Mouse (Mus musculus) stomach, embryonic 15.5 days (tissue): ENCODE measurements around the gene Atp2b4. TPM values are rescaled to one million over a fixed set of nuclear protein-coding genes. Genes with fewer than 3 reads are reported as not detected.

ENCODE experiments used
- ATAC-seq: fragments of 200-750 bp; cut with Nextera tagmentation; 2 replicates; pipeline ENCODE4 v1.8.0; 2017; ENCODE audit warnings: low read depth, moderate number of reproducible peaks, moderate TSS enrichment; ENCODE audit not compliant: insufficient read depth, low FRiP score
- H3K27ac ChIP-seq: fragments of 300-500 bp; sonication (generic); 2 replicates; pipeline ENCODE4 v1.5.1; 2015; ENCODE audit warnings: mild to moderate bottlenecking, inconsistent platforms
- H3K27me3 ChIP-seq: fragments of 300-500 bp; sonication (generic); replicated peaks from 2 replicates; pipeline ENCODE4 v1.6.1; 2015; ENCODE audit warnings: inconsistent platforms
- H3K36me3 ChIP-seq: fragments of 300-500 bp; sonication (generic); 2 replicates; pipeline ENCODE4 v1.6.1; 2015; ENCODE audit warnings: inconsistent platforms
- H3K4me1 ChIP-seq: fragments of 300-500 bp; sonication (generic); 2 replicates; pipeline ENCODE4 v1.6.1; 2015; ENCODE audit warnings: inconsistent platforms
- H3K4me2 ChIP-seq: fragments of 300-500 bp; sonication (generic); 2 replicates; pipeline ENCODE4 v1.6.1; 2015; ENCODE audit warnings: mild to moderate bottlenecking, inconsistent platforms
- H3K4me3 ChIP-seq: fragments of 300-500 bp; sonication (generic); replicated peaks from 2 replicates; pipeline ENCODE4 v1.5.1; 2015; ENCODE audit warnings: inconsistent platforms
- H3K9ac ChIP-seq: fragments of 300-500 bp; sonication (generic); 2 replicates; pipeline ENCODE4 v1.6.1; 2015; ENCODE audit warnings: inconsistent platforms
- H3K9me3 ChIP-seq: fragments of 300-500 bp; sonication (generic); 2 replicates; pipeline ENCODE4 v1.6.1; 2016; ENCODE audit warnings: inconsistent platforms
- WGBS: fragments of 180-500 bp; shearing (Covaris S2); methylation state at CpG from one replicate; pipeline ENCODE4 v1.1.7; 2015; 5-methylcytosine and 5-hydroxymethylcytosine counted together
- microRNA-seq: library from miRNA; unstranded; fragments of <30 nt; microRNA quantifications from one replicate; pipeline ENCODE4, GENCODE M21; 2016
- polyA plus RNA-seq: library from polyadenylated mRNA; unstranded; fragments of >200 nt; fragmentation: Nextera tagmentation; extraction: Ambion mirVana; gene quantifications from 2 replicates; pipeline ENCODE4 v1.2.1, GENCODE M21; 2015

Gene Atp2b4
- polyA plus RNA-seq, 1 experiment from 2014 or later, result 22.0 TPM

GRCm38 (mm10) chr1:133662941-133663340, 137.9 kb downstream of the Atp2b4 start:
- peak overlapping the region; percentile 71; the same call in 1 of the 2 replicates for H3K27ac ChIP-seq
- no peak overlapping the region for H3K9ac ChIP-seq
- ATAC-seq, result no peak
- no peak overlapping the region for H3K4me2 ChIP-seq
- no peaks in the 10 kb centered on the region for H3K9me3 ChIP-seq
- H3K4me3 ChIP-seq, result no peak overlapping the region
- peaks cover 3% of the 10 kb centered on the region; the same call in 1 of the 2 replicates for H3K36me3 ChIP-seq
- no peaks in the 10 kb centered on the region for H3K27me3 ChIP-seq
- peaks cover 30% of the 10 kb centered on the region for H3K4me1 ChIP-seq
- 93% methylated on average over 7 of the region's 7 CpGs for WGBS

DNA sequence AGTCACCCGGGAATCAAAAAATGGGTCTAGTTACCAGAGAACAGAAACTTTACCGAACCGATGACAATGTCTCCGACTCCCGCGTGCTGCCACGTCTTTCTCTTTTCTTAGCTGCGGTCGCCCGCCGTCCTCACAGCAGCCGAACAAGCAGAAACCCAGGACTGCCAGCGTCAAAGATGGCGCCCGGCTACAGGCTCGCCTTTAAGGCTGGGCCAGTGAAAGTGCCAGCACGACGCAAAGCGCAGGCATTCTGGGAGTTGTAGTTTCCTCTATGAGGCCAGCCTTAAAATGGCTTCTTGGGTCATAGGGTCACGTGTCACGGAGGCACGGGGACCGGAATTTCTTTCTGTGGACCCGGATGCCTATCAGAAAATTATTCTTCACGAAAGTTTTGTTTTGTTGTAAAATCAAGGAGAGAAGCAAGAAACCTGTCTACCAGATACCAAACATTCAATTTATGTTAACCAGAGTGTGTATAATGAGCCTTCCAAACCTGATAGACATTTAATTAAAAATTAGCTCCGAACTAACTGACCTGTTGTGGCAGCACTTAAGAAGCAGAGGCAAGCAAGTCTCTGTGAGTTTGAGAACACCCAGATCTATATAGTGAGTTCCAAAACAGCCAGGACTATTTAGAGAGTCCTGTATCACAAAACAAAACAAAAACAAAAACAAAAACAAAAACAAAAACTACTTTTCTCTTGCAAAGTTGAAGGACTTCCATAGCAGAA, 139.5 kb downstream of the Atp2b4 start, which contains the start of gene Gm38394:
Gene Gm38394, minus strand, starts transcription at position 116 of the 731 bp plus-strand sequence.
- H3K27ac ChIP-seq, result peak within 1 kb of the TSS; percentile 91
- peaks cover 3% of the 10 kb centered on the region; the same call in 1 of the 2 replicates for H3K36me3 ChIP-seq
- H3K4me1 ChIP-seq, result peaks cover 39% of the 10 kb centered on the region
- H3K27me3 ChIP-seq, result no peaks in the 10 kb centered on the region
- H3K4me3 ChIP-seq, result peak within 1 kb of the TSS; percentile 73
- peak within 1 kb of the TSS; percentile 74 for H3K9ac ChIP-seq
- no peaks in the 10 kb centered on the region for H3K9me3 ChIP-seq
- peak within 1 kb of the TSS; percentile 67 for H3K4me2 ChIP-seq
- whole genome bisulfite sequencing, result 3% methylated on average over 26 of the region's 26 CpGs
- ATAC-seq, result peak; percentile 98

GRCm38 (mm10) chr1:133660466-133661202, 140.2 kb downstream of the Atp2b4 start, which contains the start of gene Zbed6:
Gene Zbed6 (minus strand): TSS chr1:133660885.
- under 1% methylated on average over 41 of the region's 41 CpGs for WGBS
- H3K9me3 ChIP-seq, result no peaks in the 10 kb centered on the region
- peak within 1 kb of the TSS; percentile 74 for H3K9ac ChIP-seq
- H3K4me1 ChIP-seq, result peaks cover 39% of the 10 kb centered on the region
- H3K27me3 ChIP-seq, result no peaks in the 10 kb centered on the region
- peak within 1 kb of the TSS; percentile 73 for H3K4me3 ChIP-seq
- peak within 1 kb of the TSS; percentile 67 for H3K4me2 ChIP-seq
- peak within 1 kb of the TSS; percentile 91 for H3K27ac ChIP-seq
- peaks cover 3% of the 10 kb centered on the region; the same call in 1 of the 2 replicates for H3K36me3 ChIP-seq
- peak; percentile 65 for ATAC-seq

GRCm38 (mm10) chr1:133658878-133659277, 142.0 kb downstream of the Atp2b4 start:
- WGBS, result 81% methylated on average over 3 of the region's 3 CpGs
- no peak overlapping the region; the same call in 1 of the 2 replicates for H3K4me3 ChIP-seq
- no peak overlapping the region for H3K27ac ChIP-seq
- peaks cover 37% of the 10 kb centered on the region for H3K4me1 ChIP-seq
- no peaks in the 10 kb centered on the region for H3K27me3 ChIP-seq
- H3K36me3 ChIP-seq, result peaks cover 3% of the 10 kb centered on the region; the same call in 1 of the 2 replicates
- H3K9ac ChIP-seq, result no peak overlapping the region
- H3K9me3 ChIP-seq, result no peaks in the 10 kb centered on the region
- no peak for ATAC-seq
- peak overlapping the region; percentile 67; the same call in 1 of the 2 replicates for H3K4me2 ChIP-seq

- H3K4me1 ChIP-seq, result peaks cover 31% of the 10 kb centered on the region
- H3K4me3 ChIP-seq, result no peak overlapping the region
- H3K27ac ChIP-seq, result no peak overlapping the region
- no peak overlapping the region for H3K9ac ChIP-seq
- ATAC-seq, result no peak
- no peaks in the 10 kb centered on the region for H3K9me3 ChIP-seq
- peaks cover 3% of the 10 kb centered on the region; the same call in 1 of the 2 replicates for H3K36me3 ChIP-seq
- H3K4me2 ChIP-seq, result no peak overlapping the region
- WGBS, result 40% methylated on average over 5 of the region's 5 CpGs
- H3K27me3 ChIP-seq, result no peaks in the 10 kb centered on the region
Measured at GRCm38 (mm10) chr1:133656811-133657210, 144.0 kb downstream of the Atp2b4 start.

GRCm38 (mm10) chr1:133653033-133653432, 147.8 kb downstream of the Atp2b4 start:
- Histone ChIP-seq H3K27me3 (no peaks in the 10 kb centered on the region), H3K4me1 (peaks cover 11% of the 10 kb centered on the region), H3K9ac (no peak overlapping the region), H3K27ac (no peak overlapping the region), H3K36me3 (no peaks in the 10 kb centered on the region; the same call in 1 of the 2 replicates), H3K4me3 (no peak overlapping the region), H3K9me3 (no peaks in the 10 kb centered on the region), H3K4me2 (no peak overlapping the region)
- no peak for ATAC-seq
- 95% methylated on average over 1 of the region's 1 CpGs for WGBS

DNA sequence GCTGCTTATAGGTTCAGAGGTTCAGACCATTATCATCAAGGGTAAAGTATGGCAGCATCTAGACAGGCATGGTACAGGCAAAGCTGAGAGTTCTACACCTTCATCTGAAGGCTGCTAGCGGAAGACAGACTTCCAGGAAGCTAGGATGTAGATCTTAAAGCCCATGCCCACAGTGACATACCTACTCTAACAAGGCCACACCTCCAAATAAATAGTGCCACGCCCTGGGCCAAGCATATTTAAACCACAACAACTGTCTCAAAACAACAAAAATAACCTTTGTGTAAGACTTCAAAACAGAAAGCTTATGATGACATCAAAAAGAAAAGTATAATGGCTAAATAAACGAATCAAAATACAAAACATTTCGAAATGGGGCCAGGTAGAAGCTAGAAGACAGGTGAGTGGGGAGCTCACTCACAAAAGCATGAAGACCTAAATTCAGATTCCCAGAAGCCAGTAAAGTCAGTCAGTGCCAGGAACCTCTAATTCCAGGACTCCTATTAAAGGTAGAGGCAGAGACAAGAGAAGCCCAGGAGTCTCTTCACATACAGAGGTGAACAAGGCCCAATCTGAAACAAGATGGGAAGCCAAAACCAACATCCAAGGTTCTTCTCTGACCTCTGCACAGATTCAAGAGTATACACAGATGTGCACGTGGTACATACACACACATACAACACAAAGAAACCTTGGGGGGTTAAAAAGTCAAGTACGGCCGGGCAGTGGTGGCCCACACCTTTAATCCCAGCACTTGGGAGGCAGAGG, 150.4 kb downstream of the Atp2b4 start:
- no peaks in the 10 kb centered on the region for H3K27me3 ChIP-seq
- H3K27ac ChIP-seq, result no peak overlapping the region
- no peaks in the 10 kb centered on the region for H3K4me1 ChIP-seq
- no peak for ATAC-seq
- H3K9me3 ChIP-seq, result no peaks in the 10 kb centered on the region
- H3K4me2 ChIP-seq, result no peak overlapping the region
- H3K4me3 ChIP-seq, result no peak overlapping the region
- H3K36me3 ChIP-seq, result peaks cover 10% of the 10 kb centered on the region; the same call in 1 of the 2 replicates
- no peak overlapping the region for H3K9ac ChIP-seq
- WGBS, result 92% methylated on average over 7 of the region's 7 CpGs

Small RNA genes within 50 kb of the gene (microRNA-seq; reads per million reads assigned to microRNA genes)
- 1.7 reads per million for gene Mir6903

Other genes with a start within 250 kb of the Atp2b4 start
- gene Snrpe, start 190.8 kb downstream of the Atp2b4 start, polyA plus RNA-seq, result 574 and 580 TPM in 2 replicates
- not detected in 2 replicates for gene Zbed6, start 140.2 kb downstream of the Atp2b4 start, polyA plus RNA-seq
- gene Gm38394, start 139.7 kb downstream of the Atp2b4 start, polyA plus RNA-seq, result 5.4 and 5.7 TPM in 2 replicates
- 0.58 and 0.66 TPM in 2 replicates for gene Lax1, start 110.9 kb downstream of the Atp2b4 start, polyA plus RNA-seq
- gene Optc, start 107.0 kb upstream of the Atp2b4 start, polyA plus RNA-seq, result 1.7 and 1.8 TPM in 2 replicates
- gene Prelp, start 120.4 kb upstream of the Atp2b4 start, polyA plus RNA-seq, result 2.2 and 2.4 TPM in 2 replicates
- 9.0 and 11.1 TPM in 2 replicates for gene Fmod, start 236.2 kb upstream of the Atp2b4 start, polyA plus RNA-seq